10 mouse cellular contexts compared by ENCODE assay signal in the genomic region with DNA sequence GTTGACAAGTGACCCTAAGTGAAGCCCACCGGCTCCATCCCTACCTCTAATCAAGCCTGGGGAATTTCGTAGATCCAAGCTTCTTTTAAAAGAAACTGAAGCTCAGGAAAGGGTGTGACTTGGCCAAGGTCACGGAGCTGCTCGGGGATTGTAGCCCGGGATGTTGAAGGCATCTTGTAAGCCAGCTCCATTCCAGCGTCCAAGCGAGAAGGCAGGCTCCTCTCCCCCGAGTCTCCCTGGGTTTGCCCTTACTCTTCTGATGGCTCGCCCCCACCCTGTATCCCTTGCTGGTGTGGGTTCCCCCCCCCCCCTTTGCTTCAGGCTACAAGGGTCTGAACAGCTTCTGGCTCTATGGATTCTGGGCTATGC. TPM values are rescaled to one million over a fixed set of nuclear protein-coding genes. Genes with fewer than 3 reads are reported as not detected.
DNase-seq lines count a peak whose midpoint lies in the region; ATAC-seq and TF ChIP-seq lines count a peak whose summit lies in the region.
"Had no signal": no experiment of that assay in that cellular context is flagged by ENCODE, and none has a peak within 500 bp of the region (broad histone marks: within the 10 kb centered on the region; RNA-seq: fewer than 3 reads in every experiment).

No protein-coding gene starts in this region.

- no peak overlapping the region for H3K9ac ChIP-seq in lung, postnatal 0 days (replicated peaks; ENCODE audit: low read depth)
- H3K9ac ChIP-seq in forebrain, postnatal 0 days: no peak overlapping the region; the same call in 1 of the 2 replicates
- no peak overlapping the region for H3K9ac ChIP-seq in liver, embryonic 14.5 days (replicated peaks)
- H3K9ac ChIP-seq in stomach, embryonic 16.5 days (ENCODE audit: low read length): peak overlapping the region; percentile 59

- H3K4me3 ChIP-seq in lung, postnatal 0 days (ENCODE audit: low read depth, low read length): peak overlapping the region; percentile 29
- H3K4me3 ChIP-seq in forebrain, postnatal 0 days (ENCODE audit: low read depth, low read length): peak overlapping the region; percentile 40
- H3K4me3 ChIP-seq in liver, embryonic 14.5 days (ENCODE audit: insufficient read depth in 1 of 2, low read depth in 2 of 2, low read length in 2 of 2): peak overlapping the region in 1 of 2 experiments; percentile 18; a peak in 1 of 4 replicates
- peak overlapping the region; percentile 41 for H3K4me3 ChIP-seq in stomach, embryonic 16.5 days (replicated peaks; ENCODE audit: low read length)

- ATAC-seq in lung, postnatal 0 days: peak; percentile 8; the same call in 1 of the 2 replicates
- no peak for ATAC-seq in forebrain, postnatal 0 days
- ATAC-seq in liver, embryonic 14.5 days (ENCODE audit: insufficient read depth): no peak
- ATAC-seq in stomach, embryonic 16.5 days (ENCODE audit: insufficient read depth, low FRiP score): no peak
- ATAC-seq in inflammation-experienced regulatory T-cells, adult 6 months: no peak

- no peak overlapping the region for H3K27ac ChIP-seq in lung, postnatal 0 days (ENCODE audit: low read length)
- no peak overlapping the region for H3K27ac ChIP-seq in forebrain, postnatal 0 days (ENCODE audit: low read depth, low read length)
- no peak overlapping the region for H3K27ac ChIP-seq in liver, embryonic 14.5 days
- H3K27ac ChIP-seq in stomach, embryonic 16.5 days (ENCODE audit: low read length): no peak overlapping the region

- peaks cover 3% of the 10 kb centered on the region; the same call in 1 of the 2 replicates for H3K4me1 ChIP-seq in lung, postnatal 0 days (ENCODE audit: insufficient read depth, low read depth, low read length)
- 0 out of 2 replicates have a peak, but pooled peaks cover 15% of the 10 kb centered on the region for H3K4me1 ChIP-seq in forebrain, postnatal 0 days (ENCODE audit: insufficient read depth)
- no peaks in the 10 kb centered on the region for H3K4me1 ChIP-seq in liver, embryonic 14.5 days (replicated peaks; ENCODE audit: control insufficient read depth in 2 of 2, insufficient read depth in 2 of 2, low read length in 1 of 2)
- H3K4me1 ChIP-seq in stomach, embryonic 16.5 days (ENCODE audit: control insufficient read depth, insufficient read depth, low read length): peaks cover 27% of the 10 kb centered on the region

- no peak for TF ChIP-seq EP300 in lung, postnatal 0 days (IDR thresholded peaks at IDR 0.05)
- TF ChIP-seq EP300 in liver, embryonic 14.5 days (IDR thresholded peaks at IDR 0.05; ENCODE audit: low read depth): no peak

- H3K36me3 ChIP-seq in lung, postnatal 0 days (ENCODE audit: insufficient read depth, low read length): no peaks in the 10 kb centered on the region
- no peaks in the 10 kb centered on the region for H3K36me3 ChIP-seq in forebrain, postnatal 0 days (ENCODE audit: insufficient read depth)
- H3K36me3 ChIP-seq in liver, embryonic 14.5 days (replicated peaks; ENCODE audit: control insufficient read depth, insufficient read depth, low read depth): no peaks in the 10 kb centered on the region
- H3K36me3 ChIP-seq in stomach, embryonic 16.5 days (ENCODE audit: control insufficient read depth, insufficient read depth, low read length): no peaks in the 10 kb centered on the region

- DNase-seq in lung, postnatal 0 days (ENCODE audit: low spot score): no peak
- DNase-seq in lung, postnatal 4 days: no peak
- DNase-seq in forebrain, postnatal 0 days: no peak
- DNase-seq in liver, embryonic 14.5 days (ENCODE audit: low read depth in 3 of 3, low spot score in 3 of 3): no peak
- DNase-seq in cerebellum, postnatal 14 days: no peak
- no peak for DNase-seq in layer of hippocampus, adult 8-10 months (ENCODE audit: low spot score in 2 of 2)

- TF ChIP-seq CTCF in lung, postnatal 0 days (IDR thresholded peaks at IDR 0.05): no peak
- TF ChIP-seq CTCF in forebrain, postnatal 0 days (IDR thresholded peaks at IDR 0.05; ENCODE audit: low read depth): no peak
- TF ChIP-seq CTCF in liver, embryonic 14.5 days (IDR thresholded peaks at IDR 0.05; ENCODE audit: low read depth): no peak

- H3K27me3 ChIP-seq in lung, postnatal 0 days (replicated peaks; ENCODE audit: insufficient read depth, low read length): peaks cover 56% of the 10 kb centered on the region
- peaks cover 47% of the 10 kb centered on the region for H3K27me3 ChIP-seq in forebrain, postnatal 0 days (ENCODE audit: insufficient read depth, low read length)
- peaks cover 65% of the 10 kb centered on the region for H3K27me3 ChIP-seq in liver, embryonic 14.5 days (ENCODE audit: control insufficient read depth, insufficient read depth, low read length)
- H3K27me3 ChIP-seq in stomach, embryonic 16.5 days (ENCODE audit: control insufficient read depth, insufficient read depth, low read length): peaks cover 54% of the 10 kb centered on the region

- WGBS in lung, postnatal 0 days: 1% methylated on average over 9 of the region's 9 CpGs
- 5% methylated on average over 9 of the region's 9 CpGs for WGBS in forebrain, postnatal 0 days
- WGBS in liver, embryonic 14.5 days (ENCODE audit: insufficient replicate concordance): under 1% methylated on average over 9 of the region's 9 CpGs
- 2% methylated on average over 9 of the region's 9 CpGs for WGBS in stomach, embryonic 16.5 days

- H3K9me3 ChIP-seq in lung, postnatal 0 days (ENCODE audit: low read length): no peaks in the 10 kb centered on the region
- no peaks in the 10 kb centered on the region for H3K9me3 ChIP-seq in forebrain, postnatal 0 days (ENCODE audit: low read length)
- no peaks in the 10 kb centered on the region for H3K9me3 ChIP-seq in liver, embryonic 14.5 days (ENCODE audit: control insufficient read depth, low read length)
- no peaks in the 10 kb centered on the region for H3K9me3 ChIP-seq in stomach, embryonic 16.5 days (replicated peaks; ENCODE audit: control insufficient read depth, low read length)

- H3K4me2 ChIP-seq in lung, postnatal 0 days (replicated peaks; ENCODE audit: low read depth, low read length): peak overlapping the region; percentile 54; the same call in 1 of the 2 replicates
- H3K4me2 ChIP-seq in forebrain, postnatal 0 days (ENCODE audit: low read depth): peak overlapping the region; percentile 74
- H3K4me2 ChIP-seq in liver, embryonic 14.5 days (ENCODE audit: low read depth): peak overlapping the region; percentile 52
- H3K4me2 ChIP-seq in stomach, embryonic 16.5 days (ENCODE audit: low read depth, low read length): peak overlapping the region; percentile 66

RNA-seq across cellular contexts. Expression of a gene that starts 5.5 kb away (rescaled TPM):
- 0.50 and 0.96 TPM in 2 replicates for polyA plus RNA-seq in lung, postnatal 0 days (2015; fragmentation: Nextera tagmentation; extraction: Ambion mirVana)
- total RNA-seq in forebrain, postnatal 0 days (2014; rRNA removed): 0.38 and 0.71 TPM in 2 replicates
- polyA plus RNA-seq in forebrain, postnatal 0 days (2015; fragmentation: Nextera tagmentation; extraction: Ambion mirVana): 0.15 and 0.51 TPM in 2 replicates
- 11.4 and 12.1 TPM in 2 replicates for polyA plus RNA-seq in liver, embryonic 14.5 days (2012; rRNA removed)
- 10.9 and 11.6 TPM in 2 replicates for polyA plus RNA-seq in liver, embryonic 14.5 days (2014; fragmentation: Nextera tagmentation; extraction: Ambion mirVana)
- 14.1 TPM in 2 replicates for polyA plus RNA-seq in stomach, embryonic 16.5 days (2015; fragmentation: Nextera tagmentation; extraction: Ambion mirVana)
- under 1 TPM in 3 of 4 experiments, not detected in 1; 0.31 to 0.39 (median 0.34) TPM for total RNA-seq in layer of hippocampus, adult 8-10 months (2022)
- not detected for polyA plus RNA-seq in inflammation-experienced regulatory T-cells, adult 6 months (2017; shearing (Covaris generic))
- total RNA-seq: neutrophil, adult 5-6 weeks had no signal

RNA-seq across cellular contexts. Expression of a gene that starts 10.9 kb away (rescaled TPM):
- not detected in 2 replicates for polyA plus RNA-seq in lung, postnatal 0 days (2015; fragmentation: Nextera tagmentation; extraction: Ambion mirVana)
- 0.23 and 0.48 TPM in 2 replicates for total RNA-seq in forebrain, postnatal 0 days (2014; rRNA removed)
- polyA plus RNA-seq in forebrain, postnatal 0 days (2015; fragmentation: Nextera tagmentation; extraction: Ambion mirVana): 0.40 TPM in 1 of 2 replicates, not detected in the other
- not detected in 2 replicates for polyA plus RNA-seq in liver, embryonic 14.5 days (2012; rRNA removed)
- not detected in 2 replicates for polyA plus RNA-seq in liver, embryonic 14.5 days (2014; fragmentation: Nextera tagmentation; extraction: Ambion mirVana)
- not detected in 2 replicates for polyA plus RNA-seq in stomach, embryonic 16.5 days (2015; fragmentation: Nextera tagmentation; extraction: Ambion mirVana)
- total RNA-seq in layer of hippocampus, adult 8-10 months (2022): under 1 TPM in 1 of 4 experiments, not detected in 3; 0.21 TPM
- not detected for polyA plus RNA-seq in inflammation-experienced regulatory T-cells, adult 6 months (2017; shearing (Covaris generic))
- total RNA-seq: gastrocnemius, postnatal 36 days; neutrophil, adult 5-6 weeks had no signal

RNA-seq across cellular contexts. Expression of a gene that starts 24.1 kb away (rescaled TPM):
- polyA plus RNA-seq in lung, postnatal 0 days (2015; fragmentation: Nextera tagmentation; extraction: Ambion mirVana): 0.95 and 0.99 TPM in 2 replicates
- 1.5 and 3.9 TPM in 2 replicates for total RNA-seq in forebrain, postnatal 0 days (2014; rRNA removed)
- 2.7 and 3.1 TPM in 2 replicates for polyA plus RNA-seq in forebrain, postnatal 0 days (2015; fragmentation: Nextera tagmentation; extraction: Ambion mirVana)
- 14.3 and 15.7 TPM in 2 replicates for polyA plus RNA-seq in liver, embryonic 14.5 days (2012; rRNA removed)
- polyA plus RNA-seq in liver, embryonic 14.5 days (2014; fragmentation: Nextera tagmentation; extraction: Ambion mirVana): 11.1 and 12.1 TPM in 2 replicates
- 25.6 and 26.4 TPM in 2 replicates for polyA plus RNA-seq in stomach, embryonic 16.5 days (2015; fragmentation: Nextera tagmentation; extraction: Ambion mirVana)
- under 1 TPM; 0.33 to 0.66 (median 0.46) TPM for total RNA-seq in layer of hippocampus, adult 8-10 months (2022)
- polyA plus RNA-seq in inflammation-experienced regulatory T-cells, adult 6 months (2017; shearing (Covaris generic)): 1 to 10 TPM in 2 of 3 experiments, under 1 TPM in 1; 0.92 to 9.3 (median 1.1) TPM

RNA-seq across cellular contexts. Expression of a gene that starts 27.2 kb away (rescaled TPM):
- polyA plus RNA-seq in lung, postnatal 0 days (2015; fragmentation: Nextera tagmentation; extraction: Ambion mirVana): 13.7 and 16.3 TPM in 2 replicates
- 28.9 and 29.6 TPM in 2 replicates for total RNA-seq in forebrain, postnatal 0 days (2014; rRNA removed)
- 21.8 and 24.4 TPM in 2 replicates for polyA plus RNA-seq in forebrain, postnatal 0 days (2015; fragmentation: Nextera tagmentation; extraction: Ambion mirVana)
- 6.5 and 7.7 TPM in 2 replicates for polyA plus RNA-seq in liver, embryonic 14.5 days (2012; rRNA removed)
- polyA plus RNA-seq in liver, embryonic 14.5 days (2014; fragmentation: Nextera tagmentation; extraction: Ambion mirVana): 6.7 and 8.4 TPM in 2 replicates
- polyA plus RNA-seq in stomach, embryonic 16.5 days (2015; fragmentation: Nextera tagmentation; extraction: Ambion mirVana): 18.3 and 20.2 TPM in 2 replicates
- total RNA-seq in layer of hippocampus, adult 8-10 months (2022): 10 to 100 TPM; 29.6 to 31.8 (median 30.0) TPM
- polyA plus RNA-seq in inflammation-experienced regulatory T-cells, adult 6 months (2017; shearing (Covaris generic)): under 1 TPM in 1 of 3 experiments, not detected in 2; 0.17 TPM
- total RNA-seq: neutrophil, adult 5-6 weeks had no signal

RNA-seq across cellular contexts. Expression of a gene that starts 43.5 kb away (rescaled TPM):
- polyA plus RNA-seq in lung, postnatal 0 days (2015; fragmentation: Nextera tagmentation; extraction: Ambion mirVana): 0.32 and 0.42 TPM in 2 replicates
- total RNA-seq in forebrain, postnatal 0 days (2014; rRNA removed): 1.7 and 2.3 TPM in 2 replicates
- polyA plus RNA-seq in forebrain, postnatal 0 days (2015; fragmentation: Nextera tagmentation; extraction: Ambion mirVana): 2.3 and 2.4 TPM in 2 replicates
- polyA plus RNA-seq in liver, embryonic 14.5 days (2012; rRNA removed): 1.1 and 1.2 TPM in 2 replicates
- 0.32 and 0.53 TPM in 2 replicates for polyA plus RNA-seq in liver, embryonic 14.5 days (2014; fragmentation: Nextera tagmentation; extraction: Ambion mirVana)
- polyA plus RNA-seq in stomach, embryonic 16.5 days (2015; fragmentation: Nextera tagmentation; extraction: Ambion mirVana): 24.4 and 25.4 TPM in 2 replicates
- 1 to 10 TPM in 3 of 4 experiments, under 1 TPM in 1; 0.96 to 1.9 (median 1.4) TPM for total RNA-seq in layer of hippocampus, adult 8-10 months (2022)
- not detected for polyA plus RNA-seq in inflammation-experienced regulatory T-cells, adult 6 months (2017; shearing (Covaris generic))
- total RNA-seq: neutrophil, adult 5-6 weeks had no signal
